Mouse (Mus musculus): ENCODE measurements at regions not wholly inside any gene's neighbourhood (a gene's known extent, or its start where the extent isn't known, plus 50 kb on each side); places are given as distances from the start of the nearest gene placed in this dataset.
"Not testable (repeated sequence)": the region's sequence is repeated elsewhere in the genome, so short reads cannot be mapped to it uniquely, and the experiment has no call there.

DNA sequence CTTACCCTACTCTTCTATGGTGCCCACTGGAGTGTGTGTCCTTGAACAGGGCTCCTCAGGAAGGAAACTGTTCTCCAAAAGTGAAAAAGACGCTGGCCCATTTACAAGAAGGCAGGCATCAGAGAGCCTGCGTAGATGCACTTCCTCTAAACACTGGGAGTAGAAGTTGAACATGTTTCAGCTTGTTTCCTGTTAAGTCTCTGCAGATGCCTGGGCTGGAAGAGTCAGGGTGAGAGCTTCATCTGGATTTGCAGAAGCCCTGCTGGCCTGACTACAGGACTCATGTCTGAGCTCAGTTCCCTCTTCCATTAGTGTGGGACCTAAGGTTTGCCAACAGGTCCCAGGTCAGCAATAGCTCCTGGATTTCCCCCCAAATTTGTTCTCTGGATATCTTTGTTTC is 54.7 kb upstream of the Nlrp1b start:
- H3K4me2 ChIP-seq (ENCODE audit: low read depth, low read length): no peak overlapping the region
- no peaks in the 10 kb centered on the region for H3K36me3 ChIP-seq (replicated peaks; ENCODE audit: insufficient read depth, low read length)
- no peak overlapping the region for H3K4me3 ChIP-seq (ENCODE audit: low read depth, low read length)
- no peaks in the 10 kb centered on the region for H3K27me3 ChIP-seq (ENCODE audit: insufficient read depth, low read length)
- WGBS (ENCODE audit: insufficient replicate concordance): 26% methylated on average over 2 of the region's 2 CpGs
- no peak for ATAC-seq
- H3K9ac ChIP-seq (replicated peaks): no peak overlapping the region
- no peaks in the 10 kb centered on the region for H3K4me1 ChIP-seq (ENCODE audit: insufficient read depth)
- H3K27ac ChIP-seq (ENCODE audit: low read depth): peak overlapping the region; percentile 6; the same call in 1 of the 2 replicates
- no peaks in the 10 kb centered on the region for H3K9me3 ChIP-seq (ENCODE audit: low read length)
- no peak for DNase-seq
- TF ChIP-seq CTCF (IDR thresholded peaks at IDR 0.05; ENCODE audit: low read depth) (no peak), EP300 (IDR thresholded peaks at IDR 0.05; ENCODE audit: low read depth) (no peak)

DNA sequence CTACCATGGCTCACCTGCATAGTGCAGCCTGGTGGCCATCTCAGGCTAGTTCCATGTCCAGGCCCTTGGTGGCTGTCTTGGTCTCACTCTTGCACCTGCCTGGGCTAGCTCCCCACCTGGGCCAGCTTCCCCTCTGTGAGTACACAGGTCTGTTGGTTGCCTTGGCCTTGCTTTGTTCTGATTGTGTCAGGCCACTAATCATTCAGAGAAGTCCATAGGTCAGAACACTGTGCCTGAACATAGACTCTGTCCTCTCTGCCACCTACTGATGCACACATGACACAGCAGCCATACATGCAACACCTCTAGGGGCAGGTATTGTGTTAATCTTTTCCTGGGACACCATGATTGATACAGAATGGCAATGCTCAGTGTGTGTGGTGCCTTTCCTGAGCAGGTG is 57.7 kb upstream of the Nlrp1b start:
- H3K27ac ChIP-seq (ENCODE audit: low read depth); H3K9ac ChIP-seq (replicated peaks): not testable (repeated sequence)
- peak; percentile 45 for ATAC-seq

DNA sequence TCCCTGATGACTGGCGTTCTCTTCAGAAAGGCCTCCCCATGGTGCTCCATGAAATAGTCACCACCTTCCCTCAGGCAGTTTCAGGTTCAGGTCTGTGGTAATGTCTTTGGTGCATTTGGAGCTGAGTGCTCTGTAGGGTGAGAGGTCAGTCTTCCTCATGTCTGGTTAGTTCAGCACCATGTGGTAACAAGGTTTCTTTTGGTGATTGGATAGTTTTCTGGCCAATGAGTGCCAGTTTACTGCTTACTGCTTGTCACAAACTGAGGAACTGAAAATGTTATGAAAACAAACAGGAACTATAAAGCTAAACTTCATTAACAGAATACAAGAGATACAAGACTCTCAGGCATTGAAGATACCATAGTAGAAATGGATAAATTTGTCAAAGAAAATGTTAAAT is 59.0 kb upstream of the Nlrp1b start:
- H3K4me3 ChIP-seq (ENCODE audit: low read depth, low read length): no peak overlapping the region
- 78% methylated on average over 1 of the region's 1 CpGs for WGBS (ENCODE audit: insufficient replicate concordance)
- no peaks in the 10 kb centered on the region for H3K4me1 ChIP-seq (ENCODE audit: insufficient read depth)
- ATAC-seq (no peak), DNase-seq (no peak)
- no peak overlapping the region for H3K9ac ChIP-seq (replicated peaks)
- no peaks in the 10 kb centered on the region for H3K27me3 ChIP-seq (ENCODE audit: insufficient read depth, low read length)
- no peaks in the 10 kb centered on the region for H3K36me3 ChIP-seq (replicated peaks; ENCODE audit: insufficient read depth, low read length)
- TF ChIP-seq CTCF (IDR thresholded peaks at IDR 0.05; ENCODE audit: low read depth): no peak
- no peak for TF ChIP-seq EP300 (IDR thresholded peaks at IDR 0.05; ENCODE audit: low read depth)
- H3K4me2 ChIP-seq (ENCODE audit: low read depth, low read length): no peak overlapping the region
- no peaks in the 10 kb centered on the region for H3K9me3 ChIP-seq (ENCODE audit: low read length)
- no peak overlapping the region for H3K27ac ChIP-seq (ENCODE audit: low read depth)

More for the DNA sequence above, 57.7 kb upstream of the Nlrp1b start:
- not testable (repeated sequence) for H3K4me2 ChIP-seq (ENCODE audit: low read depth, low read length); DNase-seq; H3K4me3 ChIP-seq (ENCODE audit: low read depth, low read length); H3K36me3 ChIP-seq (replicated peaks; ENCODE audit: insufficient read depth, low read length); H3K9me3 ChIP-seq (ENCODE audit: low read length); H3K27me3 ChIP-seq (ENCODE audit: insufficient read depth, low read length); H3K4me1 ChIP-seq (ENCODE audit: insufficient read depth)

DNA sequence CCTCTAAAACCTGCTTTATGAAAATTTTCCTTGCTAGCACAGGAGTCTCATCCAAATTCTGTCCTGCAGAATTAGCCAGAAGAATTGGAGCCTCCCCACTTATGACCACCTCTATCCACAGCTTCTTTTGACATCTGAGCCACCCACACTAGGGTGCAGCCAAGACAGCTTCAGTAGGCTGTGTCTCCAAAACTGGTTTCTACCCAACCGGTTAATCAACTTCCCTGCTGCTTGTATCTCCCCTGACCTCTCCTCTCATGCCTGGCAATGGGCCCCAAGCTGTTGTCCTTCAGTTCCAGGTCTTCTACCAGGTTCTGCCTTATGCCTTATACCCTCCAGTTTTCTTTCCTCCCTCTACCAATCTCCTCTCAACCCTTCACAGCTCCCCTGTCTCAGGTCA is 68.9 kb upstream of the Nlrp1b start:
- Histone ChIP-seq H3K9ac (replicated peaks) (no peak overlapping the region), H3K9me3 (ENCODE audit: low read length) (no peaks in the 10 kb centered on the region), H3K4me2 (ENCODE audit: low read depth, low read length) (no peak overlapping the region), H3K27ac (ENCODE audit: low read depth) (no peak overlapping the region), H3K4me3 (ENCODE audit: low read depth, low read length) (no peak overlapping the region), H3K36me3 (replicated peaks; ENCODE audit: insufficient read depth, low read length) (no peaks in the 10 kb centered on the region), H3K4me1 (ENCODE audit: insufficient read depth) (no peaks in the 10 kb centered on the region), H3K27me3 (ENCODE audit: insufficient read depth, low read length) (no peaks in the 10 kb centered on the region)
- no peak for TF ChIP-seq CTCF (IDR thresholded peaks at IDR 0.05; ENCODE audit: low read depth)
- TF ChIP-seq EP300 (IDR thresholded peaks at IDR 0.05; ENCODE audit: low read depth): no peak
- DNase-seq (no peak), ATAC-seq (no peak)
- WGBS (ENCODE audit: insufficient replicate concordance): 50% methylated on average over 1 of the region's 1 CpGs

DNA sequence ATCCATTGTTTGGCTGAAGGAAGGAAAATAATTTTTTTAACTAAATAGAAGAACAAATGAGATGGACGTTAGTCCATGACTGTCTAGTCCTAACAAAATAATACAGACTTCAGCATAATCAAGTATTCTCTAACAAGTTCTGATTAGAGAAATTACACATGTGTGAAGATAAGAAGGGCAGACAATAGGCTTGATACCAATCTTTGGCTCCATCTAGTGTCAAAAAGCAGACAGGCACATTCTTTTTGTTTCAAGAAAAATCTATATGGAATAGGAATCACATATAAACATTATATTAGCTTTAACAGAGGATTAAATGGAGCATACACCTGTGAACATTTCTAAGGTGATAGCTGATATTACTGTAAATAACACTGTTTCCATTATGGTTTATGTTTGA is 92.9 kb upstream of the Nlrp1b start:
- no peak overlapping the region for H3K4me3 ChIP-seq (ENCODE audit: low read depth, low read length)
- H3K27me3 ChIP-seq (ENCODE audit: insufficient read depth, low read length): no peaks in the 10 kb centered on the region
- H3K36me3 ChIP-seq (replicated peaks; ENCODE audit: insufficient read depth, low read length): no peaks in the 10 kb centered on the region
- DNase-seq (no peak), ATAC-seq (no peak)
- no peak overlapping the region for H3K4me2 ChIP-seq (ENCODE audit: low read depth, low read length)
- TF ChIP-seq EP300 (IDR thresholded peaks at IDR 0.05; ENCODE audit: low read depth): no peak
- peak; percentile 52 for TF ChIP-seq CTCF (IDR thresholded peaks at IDR 0.05; ENCODE audit: low read depth)
- no peak overlapping the region for H3K9ac ChIP-seq (replicated peaks)
- no peak overlapping the region for H3K27ac ChIP-seq (ENCODE audit: low read depth)
- no peaks in the 10 kb centered on the region for H3K9me3 ChIP-seq (ENCODE audit: low read length)
- no peaks in the 10 kb centered on the region for H3K4me1 ChIP-seq (ENCODE audit: insufficient read depth)
- WGBS (ENCODE audit: insufficient replicate concordance): 31% methylated on average over 1 of the region's 1 CpGs

DNA sequence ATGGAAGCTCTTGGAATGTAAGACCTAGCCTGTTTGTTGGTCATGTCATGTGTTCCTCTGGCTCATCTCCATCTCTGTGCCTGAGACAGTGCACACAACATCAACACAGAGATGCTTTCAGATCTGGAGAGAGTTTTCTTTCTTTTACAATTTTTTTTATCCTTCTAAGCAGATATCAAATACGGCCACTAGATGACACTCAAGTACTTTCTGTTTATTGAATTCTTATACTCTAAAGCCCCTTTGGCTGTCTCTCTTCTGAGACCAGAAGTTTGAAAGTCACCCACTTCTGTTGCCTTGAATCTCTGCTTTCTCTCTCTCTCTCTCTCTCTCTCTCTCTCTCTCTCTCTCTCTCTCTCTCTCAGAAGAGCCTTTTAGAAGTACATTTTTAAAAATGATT is 106.9 kb upstream of the Nlrp1b start:
- DNase-seq: no peak
- H3K9me3 ChIP-seq (ENCODE audit: low read length): no peaks in the 10 kb centered on the region
- H3K4me3 ChIP-seq (ENCODE audit: low read depth, low read length): no peak overlapping the region
- H3K36me3 ChIP-seq (replicated peaks; ENCODE audit: insufficient read depth, low read length): no peaks in the 10 kb centered on the region
- no peak for TF ChIP-seq EP300 (IDR thresholded peaks at IDR 0.05; ENCODE audit: low read depth)
- TF ChIP-seq CTCF (IDR thresholded peaks at IDR 0.05; ENCODE audit: low read depth): peak; percentile 43
- WGBS (ENCODE audit: insufficient replicate concordance): 0% methylated on average over 1 of the region's 1 CpGs
- no peaks in the 10 kb centered on the region for H3K27me3 ChIP-seq (ENCODE audit: insufficient read depth, low read length)
- no peak overlapping the region for H3K9ac ChIP-seq (replicated peaks)
- H3K4me2 ChIP-seq (ENCODE audit: low read depth, low read length): no peak overlapping the region
- no peak overlapping the region for H3K27ac ChIP-seq (ENCODE audit: low read depth)
- ATAC-seq: no peak
- H3K4me1 ChIP-seq (ENCODE audit: insufficient read depth): no peaks in the 10 kb centered on the region

DNA sequence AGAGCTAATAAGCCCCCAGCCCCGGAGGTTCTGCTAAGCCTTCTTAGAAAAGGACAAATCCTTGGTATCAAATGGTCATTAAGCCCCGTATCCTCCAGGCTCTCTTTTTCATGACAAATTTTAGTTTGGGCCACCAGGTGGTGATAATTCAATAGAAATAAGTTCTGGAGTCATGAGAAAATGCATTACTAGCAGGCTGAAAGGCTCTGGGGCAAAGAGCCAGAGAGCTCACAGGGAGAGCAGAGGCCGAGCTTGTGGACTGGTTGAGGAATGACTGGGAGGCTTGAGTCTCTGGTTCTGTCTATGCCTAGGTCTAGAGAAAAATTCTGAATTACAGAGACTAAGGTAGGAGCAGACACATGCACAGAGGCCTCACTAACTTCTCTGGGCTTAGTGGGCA is 115.5 kb upstream of the Nlrp1b start:
- no peak for DNase-seq
- Histone ChIP-seq H3K36me3 (replicated peaks; ENCODE audit: insufficient read depth, low read length) (no peaks in the 10 kb centered on the region), H3K9me3 (ENCODE audit: low read length) (no peaks in the 10 kb centered on the region), H3K9ac (replicated peaks) (no peak overlapping the region), H3K4me2 (ENCODE audit: low read depth, low read length) (no peak overlapping the region), H3K4me1 (ENCODE audit: insufficient read depth) (no peaks in the 10 kb centered on the region), H3K27ac (ENCODE audit: low read depth) (no peak overlapping the region), H3K27me3 (ENCODE audit: insufficient read depth, low read length) (no peaks in the 10 kb centered on the region), H3K4me3 (ENCODE audit: low read depth, low read length) (no peak overlapping the region)
- 51% methylated on average over 3 of the region's 3 CpGs for WGBS (ENCODE audit: insufficient replicate concordance)
- no peak for TF ChIP-seq EP300 (IDR thresholded peaks at IDR 0.05; ENCODE audit: low read depth)
- no peak for TF ChIP-seq CTCF (IDR thresholded peaks at IDR 0.05; ENCODE audit: low read depth)
- no peak for ATAC-seq
